Mouse (Mus musculus): ENCODE results near the gene Skp1a. TPM values are rescaled to one million over a fixed set of nuclear protein-coding genes. Genes with fewer than 3 reads are reported as not detected.

The Skp1a gene
- total and polyA plus RNA-seq, 2 experiments from 2014 or later = 466 to 1,185 TPM

GRCm38 (mm10) chr11:52286958-52287305, 55.1 kb downstream of the Skp1a start:
- H3K9ac ChIP-seq (replicated peaks; ENCODE audit: low read length, poor library complexity, severe bottlenecking) = no peak overlapping the region
- 21% methylated on average over 4 of the region's 4 CpGs for WGBS
- no peak overlapping the region for H3K4me3 ChIP-seq (ENCODE audit: low read depth, low read length)
- no peak overlapping the region for H3K27ac ChIP-seq (ENCODE audit: low read depth, low read length)
- no peaks in the 10 kb centered on the region for H3K9me3 ChIP-seq (ENCODE audit: low read length)
- ATAC-seq (ENCODE audit: low FRiP score) (no peak), DNase-seq (ENCODE audit: low spot score) (no peak)
- no peak for TF ChIP-seq CTCF (IDR thresholded peaks at IDR 0.05)
- no peaks in the 10 kb centered on the region for H3K4me1 ChIP-seq (ENCODE audit: insufficient read depth, low read length)
- H3K4me2 ChIP-seq (ENCODE audit: low read depth, low read length, poor library complexity, severe bottlenecking) = no peak overlapping the region
- peaks cover 24% of the 10 kb centered on the region for H3K27me3 ChIP-seq (ENCODE audit: insufficient read depth, low read length)
- H3K36me3 ChIP-seq (ENCODE audit: insufficient read depth, low read length) = no peaks in the 10 kb centered on the region

DNA sequence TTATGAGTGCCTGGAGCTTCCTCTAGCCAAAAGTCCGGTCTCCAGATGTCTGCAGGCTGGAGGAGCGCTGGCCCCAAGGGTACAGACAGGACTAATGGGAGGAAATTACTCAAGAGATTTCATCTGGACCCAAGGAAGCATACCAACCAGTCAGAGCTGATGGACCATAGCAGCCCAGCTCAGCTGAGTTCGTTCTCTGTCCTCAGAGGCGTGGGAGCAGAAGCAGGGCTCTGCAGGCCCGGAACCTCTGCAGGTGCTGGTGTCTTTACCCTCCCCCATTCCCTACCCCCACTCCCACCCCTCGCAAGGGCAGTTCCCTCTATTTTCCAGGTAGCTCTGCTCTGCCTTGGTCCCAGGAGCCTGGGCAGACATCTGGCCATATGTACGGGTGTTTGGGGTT, 60.6 kb downstream of the Skp1a start:
- 80% methylated on average over 7 of the region's 7 CpGs for WGBS

DNA sequence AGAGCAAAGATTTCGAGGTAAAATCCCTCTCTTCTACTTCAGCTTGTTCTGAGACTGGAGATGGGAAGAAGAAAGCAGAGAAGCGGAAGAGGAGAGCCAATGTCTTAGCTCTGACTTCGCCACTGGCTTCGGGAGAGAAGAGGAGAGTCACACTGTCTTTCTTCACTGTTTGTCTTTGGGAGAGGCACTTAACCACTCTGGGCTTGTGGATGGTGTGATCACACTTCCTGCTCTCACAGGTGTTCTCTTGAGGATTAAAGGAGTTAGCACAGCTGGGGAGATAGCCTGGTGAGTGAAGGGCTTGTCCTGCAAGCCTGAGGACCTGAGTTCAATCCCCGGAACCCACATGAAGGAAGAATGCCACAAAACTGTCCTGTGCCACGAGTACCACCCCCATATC, 61.1 kb downstream of the Skp1a start:
- no peak for DNase-seq (ENCODE audit: low spot score)
- Histone ChIP-seq H3K36me3 (ENCODE audit: insufficient read depth, low read length) (no peaks in the 10 kb centered on the region), H3K27me3 (ENCODE audit: insufficient read depth, low read length) (no peaks in the 10 kb centered on the region; the same call in 1 of the 2 replicates), H3K9me3 (ENCODE audit: low read length) (no peaks in the 10 kb centered on the region), H3K4me2 (ENCODE audit: low read depth, low read length, poor library complexity, severe bottlenecking) (no peak overlapping the region), H3K27ac (ENCODE audit: low read depth, low read length) (no peak overlapping the region), H3K9ac (replicated peaks; ENCODE audit: low read length, poor library complexity, severe bottlenecking) (no peak overlapping the region), H3K4me1 (ENCODE audit: insufficient read depth, low read length) (no peaks in the 10 kb centered on the region), H3K4me3 (ENCODE audit: low read depth, low read length) (no peak overlapping the region)
- TF ChIP-seq CTCF (IDR thresholded peaks at IDR 0.05) = no peak
- ATAC-seq (ENCODE audit: low FRiP score) = no peak
- WGBS = 74% methylated on average over 6 of the region's 6 CpGs

More for the DNA sequence above, 60.6 kb downstream of the Skp1a start:
- H3K36me3 ChIP-seq (ENCODE audit: insufficient read depth, low read length) = no peaks in the 10 kb centered on the region
- no peaks in the 10 kb centered on the region for H3K4me1 ChIP-seq (ENCODE audit: insufficient read depth, low read length)
- H3K4me2 ChIP-seq (ENCODE audit: low read depth, low read length, poor library complexity, severe bottlenecking) = no peak overlapping the region
- no peak for TF ChIP-seq CTCF (IDR thresholded peaks at IDR 0.05)
- DNase-seq (ENCODE audit: low spot score) (no peak), ATAC-seq (ENCODE audit: low FRiP score) (no peak)
- no peak overlapping the region for H3K9ac ChIP-seq (replicated peaks; ENCODE audit: low read length, poor library complexity, severe bottlenecking)
- no peaks in the 10 kb centered on the region for H3K9me3 ChIP-seq (ENCODE audit: low read length)
- no peak overlapping the region for H3K4me3 ChIP-seq (ENCODE audit: low read depth, low read length)
- H3K27ac ChIP-seq (ENCODE audit: low read depth, low read length) = no peak overlapping the region
- H3K27me3 ChIP-seq (ENCODE audit: insufficient read depth, low read length) = no peaks in the 10 kb centered on the region; the same call in 1 of the 2 replicates

DNA sequence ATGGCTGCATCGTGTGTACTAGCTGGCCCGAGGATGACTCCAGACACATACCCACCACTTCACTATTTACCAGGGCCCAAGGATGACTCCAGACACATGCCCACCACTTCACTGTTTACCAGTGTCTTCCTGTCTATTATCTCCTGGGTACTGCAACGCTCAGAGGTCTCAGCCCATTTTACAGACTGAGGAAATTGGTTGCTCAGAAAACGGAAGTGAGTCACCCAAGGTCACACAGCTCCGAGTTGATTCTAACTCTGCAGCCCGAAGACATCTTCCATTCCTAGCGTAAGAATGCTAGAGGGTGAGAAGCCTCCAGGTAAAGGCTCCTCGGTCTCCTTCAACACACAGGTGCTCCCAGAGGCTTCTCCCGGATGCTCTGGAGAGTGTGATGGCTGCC, 62.3 kb downstream of the Skp1a start:
- ATAC-seq (ENCODE audit: low FRiP score) = no peak
- H3K9ac ChIP-seq (replicated peaks; ENCODE audit: low read length, poor library complexity, severe bottlenecking) = no peak overlapping the region
- 81% methylated on average over 9 of the region's 9 CpGs for WGBS
- no peak for DNase-seq (ENCODE audit: low spot score)
- no peak overlapping the region for H3K4me2 ChIP-seq (ENCODE audit: low read depth, low read length, poor library complexity, severe bottlenecking)
- no peak overlapping the region for H3K4me3 ChIP-seq (ENCODE audit: low read depth, low read length)
- no peaks in the 10 kb centered on the region for H3K9me3 ChIP-seq (ENCODE audit: low read length)
- TF ChIP-seq CTCF (IDR thresholded peaks at IDR 0.05) = no peak
- no peak overlapping the region for H3K27ac ChIP-seq (ENCODE audit: low read depth, low read length)
- no peaks in the 10 kb centered on the region for H3K4me1 ChIP-seq (ENCODE audit: insufficient read depth, low read length)
- no peaks in the 10 kb centered on the region for H3K36me3 ChIP-seq (ENCODE audit: insufficient read depth, low read length)
- no peaks in the 10 kb centered on the region; the same call in 1 of the 2 replicates for H3K27me3 ChIP-seq (ENCODE audit: insufficient read depth, low read length)

Other genes with a start within 250 kb of the Skp1a start
- gene Ube2b, start 231.2 kb upstream of the Skp1a start, total RNA-seq (2014; rRNA removed) = 160 and 177 TPM in 2 replicates
- gene Ube2b, start 231.2 kb upstream of the Skp1a start, polyA plus RNA-seq (2015; fragmentation: Nextera tagmentation; extraction: Ambion mirVana) = 229 and 232 TPM in 2 replicates
- 23.8 and 30.1 TPM in 2 replicates for gene Cdkl3, start 227.8 kb upstream of the Skp1a start, total RNA-seq (2014; rRNA removed)
- gene Cdkl3, start 227.8 kb upstream of the Skp1a start, polyA plus RNA-seq (2015; fragmentation: Nextera tagmentation; extraction: Ambion mirVana) = 41.8 and 53.2 TPM in 2 replicates
- 141 and 143 TPM in 2 replicates for gene Ppp2ca, start 133.3 kb upstream of the Skp1a start, total RNA-seq (2014; rRNA removed)
- gene Ppp2ca, start 133.3 kb upstream of the Skp1a start, polyA plus RNA-seq (2015; fragmentation: Nextera tagmentation; extraction: Ambion mirVana) = 107 and 114 TPM in 2 replicates
- not detected in 2 replicates for gene Olfr1373, start 86.5 kb upstream of the Skp1a start, total RNA-seq (2014; rRNA removed)
- not detected in 2 replicates for gene Olfr1373, start 86.5 kb upstream of the Skp1a start, polyA plus RNA-seq (2015; fragmentation: Nextera tagmentation; extraction: Ambion mirVana)
- not detected in 2 replicates for gene Olfr1371, start 18.0 kb upstream of the Skp1a start, total RNA-seq (2014; rRNA removed)
- not detected in 2 replicates for gene Olfr1371, start 18.0 kb upstream of the Skp1a start, polyA plus RNA-seq (2015; fragmentation: Nextera tagmentation; extraction: Ambion mirVana)
- 2.0 and 2.6 TPM in 2 replicates for gene Tcf7, start 51.0 kb downstream of the Skp1a start, total RNA-seq (2014; rRNA removed)
- 3.1 and 3.2 TPM in 2 replicates for gene Tcf7, start 51.0 kb downstream of the Skp1a start, polyA plus RNA-seq (2015; fragmentation: Nextera tagmentation; extraction: Ambion mirVana)
- gene Vdac1, start 128.9 kb downstream of the Skp1a start, total RNA-seq (2014; rRNA removed) = 337 and 343 TPM in 2 replicates
- 412 and 433 TPM in 2 replicates for gene Vdac1, start 128.9 kb downstream of the Skp1a start, polyA plus RNA-seq (2015; fragmentation: Nextera tagmentation; extraction: Ambion mirVana)
- gene 9530068E07Rik, start 164.4 kb downstream of the Skp1a start, total RNA-seq (2014; rRNA removed) = 125 and 127 TPM in 2 replicates
- gene 9530068E07Rik, start 164.4 kb downstream of the Skp1a start, polyA plus RNA-seq (2015; fragmentation: Nextera tagmentation; extraction: Ambion mirVana) = 133 and 134 TPM in 2 replicates